Mouse (Mus musculus): ENCODE measurements around the gene Gfra4.

The Gfra4 gene

GRCm38 (mm10) chr2:131042988-131043387 lies at the start of gene Gfra4:
TSS of gene Gfra4 (minus strand) at chr2:131043088.
- no peak for DNase-seq (ENCODE audit: low read depth, low spot score)

- DNase-seq (ENCODE audit: low read depth, low spot score): no peak
Measured at GRCm38 (mm10) chr2:131090852-131091251, 48.0 kb upstream of the Gfra4 start.

- no peak for DNase-seq (ENCODE audit: low read depth, low spot score)
Measured at GRCm38 (mm10) chr2:131089634-131090033, 46.7 kb upstream of the Gfra4 start.

GRCm38 (mm10) chr2:131088581-131088980 lies 45.7 kb upstream of the Gfra4 start:
- DNase-seq (ENCODE audit: low read depth, low spot score): no peak

- no peak for DNase-seq (ENCODE audit: low read depth, low spot score)
Measured at GRCm38 (mm10) chr2:131086667-131087390, 43.9 kb upstream of the Gfra4 start, which contains the start of gene Siglec1. TSS of gene Siglec1 (minus strand) at chr2:131086765.

- no peak for DNase-seq (ENCODE audit: low read depth, low spot score)
Measured at GRCm38 (mm10) chr2:131084206-131084605, 41.3 kb upstream of the Gfra4 start.

GRCm38 (mm10) chr2:131080507-131080906 lies 37.6 kb upstream of the Gfra4 start:
- no peak for DNase-seq (ENCODE audit: low read depth, low spot score)

- no peak for DNase-seq (ENCODE audit: low read depth, low spot score)
Measured at GRCm38 (mm10) chr2:131072536-131072935, 29.6 kb upstream of the Gfra4 start.

- DNase-seq (ENCODE audit: low read depth, low spot score): no peak
Measured at GRCm38 (mm10) chr2:131067481-131067880, 24.6 kb upstream of the Gfra4 start.

GRCm38 (mm10) chr2:131066342-131066741 lies 23.5 kb upstream of the Gfra4 start:
- no peak for DNase-seq (ENCODE audit: low read depth, low spot score)

- DNase-seq (ENCODE audit: low read depth, low spot score): no peak
Measured at GRCm38 (mm10) chr2:131063404-131063864, 20.5 kb upstream of the Gfra4 start, which contains the start of gene Adam33. TSS of gene Adam33 (minus strand) at chr2:131063814.

- no peak for DNase-seq (ENCODE audit: low read depth, low spot score)
Measured at GRCm38 (mm10) chr2:131061607-131062006, 18.7 kb upstream of the Gfra4 start.

GRCm38 (mm10) chr2:131060784-131061183 lies 17.9 kb upstream of the Gfra4 start:
- DNase-seq (ENCODE audit: low read depth, low spot score): no peak

- DNase-seq (ENCODE audit: low read depth, low spot score): no peak
Measured at GRCm38 (mm10) chr2:131059781-131060540, 17.1 kb upstream of the Gfra4 start.

GRCm38 (mm10) chr2:131059377-131059776 lies 16.5 kb upstream of the Gfra4 start:
- no peak for DNase-seq (ENCODE audit: low read depth, low spot score)

- DNase-seq (ENCODE audit: low read depth, low spot score): no peak
Measured at GRCm38 (mm10) chr2:131058672-131059071, 15.8 kb upstream of the Gfra4 start.

- no peak for DNase-seq (ENCODE audit: low read depth, low spot score)
Measured at GRCm38 (mm10) chr2:131056191-131056590, 13.3 kb upstream of the Gfra4 start.

- DNase-seq (ENCODE audit: low read depth, low spot score): no peak
Measured at GRCm38 (mm10) chr2:131055631-131056030, 12.7 kb upstream of the Gfra4 start.

GRCm38 (mm10) chr2:131054646-131055264 lies 11.9 kb upstream of the Gfra4 start:
- DNase-seq (ENCODE audit: low read depth, low spot score): no peak

GRCm38 (mm10) chr2:131053851-131054645 lies 11.2 kb upstream of the Gfra4 start:
- no peak for DNase-seq (ENCODE audit: low read depth, low spot score)

- no peak for DNase-seq (ENCODE audit: low read depth, low spot score)
Measured at GRCm38 (mm10) chr2:131052862-131053418, 10.1 kb upstream of the Gfra4 start.

All from brain, embryonic 18.5 days (tissue).